Mouse (Mus musculus): ENCODE data around the gene Ccnq.

The Ccnq gene

GRCm38 (mm10) chr11:78750885-78751842, at the start of gene Ccnq:
Gene Ccnq, minus strand, starts transcription at chr11:78751729.
- peak; percentile 84 for DNase-seq (ENCODE audit: low read depth, low spot score)

DNA sequence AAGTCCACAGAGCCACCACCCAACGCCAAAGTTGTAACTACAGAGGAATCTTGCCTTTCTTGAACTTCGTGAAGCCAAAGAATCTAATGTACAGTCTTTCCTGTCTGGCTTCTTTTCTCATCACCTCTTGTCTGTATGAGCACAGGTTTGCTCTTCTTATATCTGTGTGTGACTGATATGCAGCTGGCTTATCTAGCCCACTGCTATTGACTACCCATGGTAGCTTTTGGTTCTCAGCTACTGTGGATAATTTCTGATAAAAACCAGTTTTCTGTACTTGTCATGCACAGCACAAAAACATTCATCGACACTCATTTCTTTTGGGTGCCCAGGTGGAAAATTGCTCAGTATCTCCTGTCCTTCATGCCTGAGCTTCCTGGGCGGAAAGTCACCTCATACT, 49.6 kb upstream of the Ccnq start:
- DNase-seq (ENCODE audit: low read depth, low spot score): no peak

- DNase-seq (ENCODE audit: low read depth, low spot score): no peak
These were observed 44.7 kb upstream of the Ccnq start for GRCm38 (mm10) chr11:78796072-78796729.

DNA sequence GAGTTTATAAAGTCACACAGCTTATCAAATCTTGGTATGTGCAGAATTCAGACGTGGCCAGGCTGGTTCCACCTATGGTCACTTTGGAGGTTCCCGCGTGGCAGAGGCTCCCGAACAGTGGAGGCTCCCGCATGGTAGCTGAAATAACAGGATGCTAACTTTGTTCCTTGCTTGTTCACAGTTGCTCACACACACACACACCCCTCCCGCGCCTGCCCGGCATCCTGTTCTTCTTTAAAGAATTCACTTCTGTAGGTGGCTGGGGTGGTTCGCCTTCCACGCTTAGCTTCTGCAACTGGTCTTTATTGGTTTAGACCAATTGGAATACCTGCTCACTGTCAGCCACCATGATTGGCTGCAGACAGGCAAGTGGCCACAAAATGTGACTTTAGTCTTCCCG, 41.6 kb upstream of the Ccnq start:
- no peak for DNase-seq (ENCODE audit: low read depth, low spot score)

DNA sequence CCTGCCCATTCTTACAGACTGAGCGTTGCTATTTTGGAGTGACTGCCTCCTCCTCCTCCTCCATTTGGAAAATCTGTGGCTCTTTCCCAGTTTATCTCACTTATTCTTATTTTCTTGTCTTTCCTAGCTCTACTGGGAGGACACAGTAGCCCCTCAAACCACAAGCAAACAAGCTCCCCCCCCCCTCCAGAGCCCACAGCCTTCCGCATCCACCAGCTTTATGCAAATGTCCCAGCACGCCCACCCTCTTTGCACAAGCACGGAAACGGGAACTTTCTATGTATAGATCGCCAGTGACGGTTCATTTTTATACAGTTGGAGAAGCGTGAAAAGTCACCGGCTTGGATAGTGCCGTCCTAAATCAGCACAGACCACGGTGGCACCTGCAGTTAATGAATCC, 40.9 kb upstream of the Ccnq start:
- no peak for DNase-seq (ENCODE audit: low read depth, low spot score)

- DNase-seq (ENCODE audit: low read depth, low spot score): no peak
These were observed 40.5 kb upstream of the Ccnq start for GRCm38 (mm10) chr11:78792055-78792454.

DNA sequence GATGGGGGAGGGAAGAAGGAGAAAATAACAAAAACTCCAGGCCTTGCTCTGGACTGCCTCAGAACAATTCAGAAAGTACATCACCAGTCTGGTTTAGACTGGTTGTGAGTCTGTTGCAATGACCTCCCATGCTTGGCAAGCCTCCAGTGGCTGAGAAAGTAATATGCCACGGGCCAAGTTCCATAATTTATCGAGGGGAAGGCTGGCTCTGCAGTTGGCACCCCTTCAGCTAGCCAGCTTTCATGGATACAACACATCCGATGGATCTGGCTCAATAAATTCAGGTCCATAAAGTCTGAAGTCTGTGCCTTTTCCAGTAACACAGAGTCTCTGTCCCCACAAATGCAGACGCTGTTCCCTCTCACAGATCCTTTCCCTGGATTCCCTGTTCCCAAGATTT, 40.1 kb upstream of the Ccnq start:
- DNase-seq (ENCODE audit: low read depth, low spot score): no peak

GRCm38 (mm10) chr11:78789370-78790060, 38.0 kb upstream of the Ccnq start:
- no peak for DNase-seq (ENCODE audit: low read depth, low spot score)

GRCm38 (mm10) chr11:78786013-78786431, 34.5 kb upstream of the Ccnq start:
- no peak for DNase-seq (ENCODE audit: low read depth, low spot score)

DNA sequence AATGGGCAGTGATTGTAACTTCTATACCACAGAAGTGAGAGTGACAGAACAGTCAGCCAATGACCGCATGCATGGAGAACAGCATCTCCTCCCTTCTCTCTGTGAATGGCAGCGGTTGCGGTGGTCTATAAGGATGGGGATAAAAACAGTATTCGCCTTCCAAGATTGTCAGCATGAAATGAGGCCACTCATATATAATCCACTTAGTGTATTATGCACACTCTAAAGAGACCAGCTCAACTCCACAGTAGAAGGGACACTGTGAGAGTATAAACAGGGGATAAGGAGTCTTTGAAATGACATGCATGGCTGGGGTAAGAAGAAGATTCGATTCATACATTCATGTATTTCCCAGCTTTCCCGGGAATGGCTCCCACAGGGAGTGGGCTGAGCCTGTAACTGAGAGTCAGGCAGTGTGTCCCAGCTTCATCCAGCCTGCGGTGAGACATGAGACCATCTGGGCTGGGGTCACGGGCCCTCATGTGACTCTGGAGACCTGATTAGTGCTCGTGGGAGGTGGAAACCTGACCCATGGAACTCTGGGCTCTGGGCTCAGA, 31.3 kb upstream of the Ccnq start:
- DNase-seq (ENCODE audit: low read depth, low spot score): no peak

- DNase-seq (ENCODE audit: low read depth, low spot score): no peak
These were observed 30.8 kb upstream of the Ccnq start for GRCm38 (mm10) chr11:78782326-78782725.

- no peak for DNase-seq (ENCODE audit: low read depth, low spot score)
These were observed 29.0 kb upstream of the Ccnq start for GRCm38 (mm10) chr11:78780571-78780970.

DNA sequence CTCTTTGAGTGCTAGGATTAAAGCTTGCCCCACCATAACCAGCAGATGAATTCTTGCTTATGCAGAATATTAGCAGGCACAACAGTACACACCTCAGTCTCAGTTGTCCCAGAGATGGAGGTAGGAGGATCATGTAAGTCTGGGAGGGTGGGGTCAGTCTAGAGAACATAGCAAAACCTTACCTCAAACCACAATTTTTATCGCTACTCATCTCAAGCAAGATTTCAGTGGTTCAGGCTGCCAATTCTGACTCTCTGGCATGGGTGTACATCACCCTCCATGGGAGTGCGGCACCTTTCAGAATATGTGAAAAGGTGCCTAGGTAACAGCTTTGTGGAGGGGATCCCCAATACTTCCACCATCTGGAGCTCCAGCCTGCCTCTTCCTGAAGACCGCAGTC, 28.5 kb upstream of the Ccnq start:
- DNase-seq (ENCODE audit: low read depth, low spot score): no peak

- no peak for DNase-seq (ENCODE audit: low read depth, low spot score)
These were observed 26.5 kb upstream of the Ccnq start for GRCm38 (mm10) chr11:78777851-78778680.

DNA sequence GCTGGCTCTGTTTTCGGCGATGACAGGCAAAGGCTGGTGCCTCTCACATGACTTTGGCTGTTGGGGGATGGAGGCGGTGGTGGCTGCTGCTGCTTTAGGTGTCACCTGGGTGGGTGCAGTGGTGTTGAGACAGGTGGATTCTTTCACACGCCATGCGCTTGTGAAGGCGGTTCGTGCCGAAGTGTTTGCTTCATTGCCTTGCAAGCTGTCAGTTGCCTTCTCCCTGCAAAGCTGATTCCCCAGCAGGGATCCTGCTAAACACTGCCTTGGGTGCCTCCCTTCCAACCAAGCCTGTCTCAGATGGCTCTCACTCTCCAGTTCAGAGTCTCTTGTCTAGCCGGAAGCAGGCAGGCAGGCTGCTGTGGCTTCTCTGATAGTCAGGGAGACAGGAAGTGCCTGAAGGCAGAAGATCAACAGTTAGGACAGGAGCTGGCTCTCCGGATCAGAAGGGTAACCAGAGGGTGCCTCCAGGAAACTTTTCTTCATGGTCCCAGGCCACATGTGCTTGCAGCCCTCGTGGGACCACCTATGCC, 20.3 kb upstream of the Ccnq start:
- DNase-seq (ENCODE audit: low read depth, low spot score): no peak

GRCm38 (mm10) chr11:78770436-78770835, 18.9 kb upstream of the Ccnq start:
- no peak for DNase-seq (ENCODE audit: low read depth, low spot score)

DNA sequence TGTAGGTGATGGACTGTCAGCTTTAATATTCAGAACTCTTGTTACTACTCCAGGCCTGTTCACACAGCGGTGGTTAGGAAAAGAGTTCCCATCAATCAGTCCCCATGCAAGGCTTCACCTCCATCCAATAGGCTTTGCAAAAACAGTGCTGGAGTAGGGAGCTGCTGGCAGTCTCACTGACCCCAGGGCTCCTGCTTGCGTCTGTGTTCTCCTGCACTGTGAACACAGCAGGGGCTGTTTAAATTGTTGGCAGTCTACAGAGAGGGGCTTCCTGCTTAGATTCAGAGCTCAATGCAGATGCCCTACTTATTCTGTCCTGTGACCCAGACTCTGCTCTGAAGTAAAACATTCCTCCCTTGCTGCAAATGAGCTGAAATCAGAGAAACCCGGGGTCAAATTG, 17.2 kb upstream of the Ccnq start:
- DNase-seq (ENCODE audit: low read depth, low spot score): no peak

DNA sequence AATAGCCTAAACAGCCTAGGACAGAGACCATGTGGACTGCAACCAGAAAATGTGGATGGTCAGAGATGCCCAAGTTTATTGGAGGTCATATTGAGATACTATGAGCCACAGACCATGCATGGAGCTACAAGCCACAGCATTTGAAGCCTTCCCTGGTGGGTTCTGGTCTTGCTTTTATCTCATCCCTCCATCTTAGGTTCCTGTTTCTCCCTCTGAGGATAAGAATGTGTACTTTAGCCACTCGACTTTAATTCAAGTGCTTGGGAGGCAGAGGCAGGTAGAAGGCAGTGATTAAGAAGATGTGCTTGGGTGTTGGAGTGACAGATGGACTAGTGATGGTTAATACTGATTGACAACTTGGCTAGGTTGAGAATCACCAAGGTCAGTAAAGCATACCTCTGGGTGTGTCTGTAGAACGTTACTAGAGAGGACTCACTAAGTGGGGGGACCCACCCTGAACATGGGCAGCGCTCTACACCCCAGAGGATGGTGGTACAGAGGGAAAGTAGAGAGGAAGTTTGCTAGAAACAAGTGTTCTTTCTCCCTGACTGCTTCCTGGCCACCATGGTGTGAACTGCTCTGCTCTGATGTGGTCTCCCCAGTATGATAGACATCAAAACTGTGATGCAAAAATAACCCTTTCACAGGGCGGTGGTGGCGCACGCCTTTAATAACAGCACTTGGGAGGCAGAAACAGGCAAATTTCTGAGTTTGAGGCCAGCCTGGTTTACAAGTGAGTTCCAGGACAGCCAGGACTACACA, 14.7 kb upstream of the Ccnq start:
- DNase-seq (ENCODE audit: low read depth, low spot score): no peak

DNA sequence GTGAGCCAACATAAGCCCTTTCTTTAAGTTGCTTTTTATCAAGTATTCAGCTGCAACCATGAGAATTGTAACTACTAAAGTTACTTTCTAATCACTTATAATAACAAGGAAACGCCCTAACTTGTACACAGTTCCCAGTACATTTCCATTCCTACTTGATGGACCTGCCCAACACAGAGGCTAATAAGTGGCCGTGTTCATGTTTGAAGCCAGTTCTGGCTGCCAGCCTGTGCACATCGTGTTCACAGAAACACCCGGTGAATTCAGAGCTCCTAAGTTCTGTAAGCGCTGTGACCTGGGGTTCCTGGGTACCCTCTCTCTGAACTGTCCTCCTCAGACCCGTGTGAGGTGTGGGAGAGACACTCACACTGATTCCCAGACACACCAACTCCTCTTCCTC, 13.3 kb upstream of the Ccnq start:
- DNase-seq (ENCODE audit: low read depth, low spot score): no peak

DNA sequence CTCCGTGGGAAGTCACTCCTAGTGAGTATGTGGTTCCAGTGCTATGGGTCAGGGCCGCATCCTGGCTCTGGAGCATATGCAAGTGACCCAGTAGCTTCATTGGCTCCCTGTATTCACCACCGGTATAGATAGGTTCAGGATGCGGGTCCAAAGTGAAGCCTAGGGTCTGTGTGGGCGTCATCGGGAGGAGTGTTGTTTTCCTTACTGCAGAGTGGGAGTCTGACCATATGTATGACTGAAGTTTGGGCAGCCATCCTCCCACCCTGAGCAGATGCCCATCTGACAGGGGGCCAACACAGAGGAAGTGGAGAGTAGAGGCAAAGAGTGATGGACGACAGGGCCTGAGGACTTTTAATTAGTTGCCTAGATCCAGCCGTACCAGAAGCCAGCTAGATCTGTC, 12.8 kb upstream of the Ccnq start:
- no peak for DNase-seq (ENCODE audit: low read depth, low spot score)
